Mouse (Mus musculus): ENCODE results near the gene Ahsa2.
A peak's percentile ranks its signal among the peaks of the same experiment; 100 is the strongest.
"Not testable (repeated sequence)": the region's sequence is repeated elsewhere in the genome, so short reads cannot be mapped to it uniquely, and the experiment has no call there.

Ahsa2 gene

DNA sequence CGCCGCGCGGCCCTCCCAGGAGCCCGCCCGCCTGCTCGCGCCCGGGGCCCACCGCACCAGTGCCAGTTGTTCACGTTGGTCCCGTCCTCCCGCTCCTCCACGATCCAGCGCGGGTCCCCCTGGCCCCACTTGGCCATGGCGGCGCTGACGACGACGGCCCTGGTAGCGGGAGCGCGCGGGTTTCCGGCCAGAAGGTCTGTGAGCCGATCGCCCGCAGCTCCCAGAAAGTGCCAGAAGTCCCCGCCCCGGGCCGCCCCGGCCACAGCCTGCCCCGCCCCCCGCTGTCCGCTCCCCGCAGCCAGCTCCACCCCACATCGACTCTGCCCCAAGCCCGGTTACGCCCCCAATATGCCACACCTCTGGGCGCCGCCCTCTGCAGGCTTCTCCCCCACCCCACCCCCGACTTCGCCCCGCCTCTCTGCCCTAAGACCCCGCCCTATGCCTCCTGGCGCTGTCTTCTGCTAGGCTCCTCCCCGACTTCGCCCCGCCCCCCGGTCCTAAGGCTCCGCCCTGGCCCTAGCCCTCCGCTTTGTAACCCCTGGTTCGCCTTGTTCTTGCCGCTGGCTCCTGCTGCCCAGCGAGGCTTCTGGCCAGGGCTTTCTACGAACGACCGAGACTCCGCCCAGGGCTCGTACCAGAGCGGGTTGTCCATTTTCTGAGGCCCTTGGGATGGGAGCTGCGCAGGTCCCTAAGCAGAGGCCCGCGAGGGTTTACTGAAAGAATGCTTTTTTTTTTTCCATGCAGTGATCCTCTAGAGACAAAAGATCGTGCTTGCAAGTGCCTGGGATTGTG lies at the start of gene Ahsa2:
Ahsa2 (minus strand) TSS at position 313 of the 792 bp plus-strand sequence.
- peak; percentile 99 for DNase-seq

- no peak for DNase-seq
Measured at GRCm38 (mm10) chr11:23537446-23537845, 39.6 kb upstream of the Ahsa2 start.

- no peak for DNase-seq
Measured at GRCm38 (mm10) chr11:23520473-23521205, 22.8 kb upstream of the Ahsa2 start, which contains the start of gene 1700093K21Rik. Gene 1700093K21Rik, minus strand, starts transcription at chr11:23521155.

DNA sequence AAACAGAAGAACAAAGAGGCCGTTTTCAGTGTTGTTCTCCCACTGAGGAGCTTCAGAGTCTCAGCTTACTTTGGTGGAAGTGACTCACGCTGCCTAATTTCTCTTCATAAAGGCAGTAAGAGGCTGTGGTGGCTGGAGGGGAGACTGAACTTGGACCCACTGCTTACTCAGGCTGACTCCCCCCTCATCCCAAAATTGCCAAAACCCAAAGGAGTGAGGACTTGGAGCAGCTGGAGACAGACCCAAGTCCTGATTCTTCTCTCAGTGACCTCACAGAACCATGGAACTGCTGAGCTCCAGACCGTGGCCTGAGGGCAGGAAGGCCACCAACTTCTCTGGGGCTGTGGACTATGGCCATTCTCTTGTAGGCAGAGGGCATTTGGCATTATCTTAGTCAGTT lies 21.2 kb upstream of the Ahsa2 start:
- no peak for DNase-seq

- DNase-seq: no peak
Measured at GRCm38 (mm10) chr11:23515315-23515714, 17.5 kb upstream of the Ahsa2 start.

DNA sequence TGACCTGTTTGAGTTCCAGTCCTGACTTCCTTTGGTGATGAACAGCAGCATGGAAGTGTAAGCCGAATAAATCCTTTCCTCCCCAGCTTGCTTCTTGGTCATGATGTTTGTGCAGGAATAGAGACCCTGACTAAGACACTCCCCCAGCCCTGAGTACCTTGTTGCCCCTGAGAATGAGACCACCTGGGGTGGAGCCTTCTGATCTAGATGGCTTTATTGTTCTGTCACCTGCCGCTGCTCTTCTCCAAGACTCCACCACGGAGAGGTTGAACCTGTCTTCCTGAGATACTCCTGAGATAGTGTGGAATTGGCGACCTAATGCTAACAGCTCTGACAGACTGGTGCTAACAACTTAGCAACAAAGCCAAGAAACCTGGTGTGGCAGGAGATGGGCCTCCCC lies 17.0 kb upstream of the Ahsa2 start:
- DNase-seq: not testable (repeated sequence)

GRCm38 (mm10) chr11:23504801-23505200 lies 7.0 kb upstream of the Ahsa2 start:
- DNase-seq: not testable (repeated sequence)

- no peak for DNase-seq
Measured at GRCm38 (mm10) chr11:23498609-23499008, 779 bp upstream of the Ahsa2 start.

- peak; percentile 70 for DNase-seq
Measured at GRCm38 (mm10) chr11:23497335-23497717, 504 bp downstream of the Ahsa2 start.

GRCm38 (mm10) chr11:23496661-23497060 lies 1.2 kb downstream of the Ahsa2 start:
- DNase-seq: no peak

DNA sequence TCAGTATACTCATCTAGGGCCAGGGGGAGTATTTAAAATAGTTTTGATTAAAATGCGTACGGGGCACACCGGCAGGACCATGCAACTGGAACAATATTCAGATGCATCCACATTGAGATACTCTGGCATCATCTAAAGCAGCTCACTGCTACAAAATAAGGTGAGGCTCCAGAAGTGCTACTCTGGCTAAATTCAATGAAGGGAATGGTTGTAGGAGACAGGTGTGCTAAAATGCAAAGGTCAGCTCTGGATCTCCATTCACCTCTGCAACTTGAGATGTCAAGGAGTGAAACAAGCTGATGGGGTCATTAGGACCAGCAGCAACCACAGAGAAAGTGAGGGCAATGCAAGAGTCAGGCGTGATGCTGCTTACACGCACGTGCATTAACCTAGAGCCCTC lies 2.6 kb downstream of the Ahsa2 start:
- no peak for DNase-seq

GRCm38 (mm10) chr11:23492048-23492790 lies 5.6 kb downstream of the Ahsa2 start:
- DNase-seq: no peak

DNA sequence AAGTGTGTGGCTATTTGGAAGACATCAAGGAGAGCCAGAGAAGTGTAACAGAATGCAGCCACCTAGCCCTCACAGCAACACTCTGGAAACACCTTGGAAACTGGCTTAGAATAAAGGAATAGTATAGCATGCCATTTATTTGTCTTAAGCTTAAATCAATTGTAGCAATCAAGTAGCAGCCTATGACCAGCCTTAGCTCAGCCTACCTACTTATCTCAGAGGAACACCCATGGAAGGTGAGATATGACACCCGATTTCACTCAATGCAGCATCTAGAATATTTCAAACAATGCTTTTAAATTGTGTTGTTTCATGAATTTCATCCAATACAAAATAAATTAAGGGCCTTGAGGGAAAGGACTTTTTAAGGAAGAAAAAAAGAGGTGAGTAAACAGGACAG lies 7.9 kb downstream of the Ahsa2 start:
- DNase-seq: no peak

DNA sequence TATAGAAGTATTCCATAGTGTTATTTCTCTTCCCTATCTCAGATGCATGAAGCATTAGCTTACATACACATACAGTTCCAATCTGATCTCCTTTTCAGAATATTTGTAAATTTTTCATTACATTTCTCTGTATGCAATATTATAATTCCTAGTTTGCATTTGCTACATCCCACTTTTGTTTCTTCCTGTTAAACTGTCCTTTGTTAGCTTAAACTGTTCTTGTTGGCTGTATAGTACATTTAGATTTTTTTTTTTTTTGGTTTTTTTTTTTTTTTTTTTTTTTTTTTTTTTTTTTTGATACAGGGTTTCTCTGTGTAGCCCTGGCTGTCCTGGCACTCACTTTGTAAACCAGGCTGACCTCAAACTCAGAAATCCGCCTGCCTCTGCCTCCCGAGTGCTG lies 32.0 kb downstream of the Ahsa2 start:
- not testable (repeated sequence) for DNase-seq

All from lung, postnatal 14 days (tissue).